8 mouse cellular contexts compared by ENCODE assay signal in the genomic region with DNA sequence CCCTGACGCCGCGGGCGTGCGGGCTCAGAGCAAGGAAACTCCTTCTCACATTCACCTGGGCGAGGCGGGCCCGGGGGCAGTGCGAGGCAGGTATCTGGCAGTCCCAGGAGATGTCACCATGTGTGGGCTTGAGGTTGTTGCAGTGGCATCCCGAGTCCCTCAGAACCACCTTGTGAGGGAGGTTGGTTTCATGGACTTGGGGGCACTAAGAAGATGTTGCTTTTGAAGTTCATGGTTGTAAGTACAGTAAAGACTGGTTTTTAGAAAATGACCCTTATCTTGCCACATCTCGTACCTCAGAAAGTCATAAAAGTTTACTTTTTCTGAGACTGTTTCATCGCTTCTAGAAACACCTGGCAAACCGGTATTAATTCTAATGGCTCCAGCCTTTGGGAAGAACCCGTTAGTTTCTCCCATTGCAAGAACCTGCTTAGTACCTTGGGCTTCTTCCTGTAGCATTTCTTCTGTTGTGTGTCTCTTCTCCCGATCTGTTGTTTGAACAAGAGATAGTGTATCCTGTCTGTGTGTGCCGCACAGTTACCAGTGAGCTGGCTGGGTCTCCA. TPM values are rescaled to one million over a fixed set of nuclear protein-coding genes. Genes with fewer than 3 reads are reported as not detected.
DNase-seq lines count a peak whose midpoint lies in the region; ATAC-seq and TF ChIP-seq lines count a peak whose summit lies in the region.

No protein-coding gene starts in this region.

- 0 out of 2 replicates have a peak, but pooled peaks cover 4% of the 10 kb centered on the region for H3K4me1 ChIP-seq in kidney, embryonic 14.5 days (ENCODE audit: control insufficient read depth, insufficient read depth, low read length)
- peaks cover 7% of the 10 kb centered on the region for H3K4me1 ChIP-seq in bone marrow, adult 2 months (ENCODE audit: control insufficient read depth, insufficient read depth, low read length)
- H3K4me1 ChIP-seq in hindbrain, embryonic 13.5 days (replicated peaks) = peaks cover 8% of the 10 kb centered on the region
- H3K4me1 ChIP-seq in midbrain, embryonic 16.5 days (ENCODE audit: control insufficient read depth, insufficient read depth, low read length) = peaks cover 12% of the 10 kb centered on the region

- H3K27me3 ChIP-seq in kidney, embryonic 14.5 days (ENCODE audit: control insufficient read depth, insufficient read depth, low read length) = peaks cover 3% of the 10 kb centered on the region; the same call in 1 of the 2 replicates
- no peaks in the 10 kb centered on the region for H3K27me3 ChIP-seq in hindbrain, embryonic 13.5 days
- no peaks in the 10 kb centered on the region for H3K27me3 ChIP-seq in midbrain, embryonic 16.5 days (ENCODE audit: control insufficient read depth, insufficient read depth, low read depth, low read length)

- H3K36me3 ChIP-seq in kidney, embryonic 14.5 days (ENCODE audit: control insufficient read depth, insufficient read depth, low read length) = no peaks in the 10 kb centered on the region
- no peaks in the 10 kb centered on the region for H3K36me3 ChIP-seq in hindbrain, embryonic 13.5 days
- no peaks in the 10 kb centered on the region for H3K36me3 ChIP-seq in midbrain, embryonic 16.5 days (ENCODE audit: control insufficient read depth, insufficient read depth, low read length)

- DNase-seq in kidney, adult 11 months = no peak
- DNase-seq in frontal cortex, postnatal 10 days (ENCODE audit: low spot score in 2 of 2) = no peak
- DNase-seq in right cerebral cortex, postnatal 10 days (ENCODE audit: low spot score in 2 of 2) = no peak
- no peak for DNase-seq in gastrocnemius, postnatal 25 days

- peak overlapping the region; percentile 93 for H3K4me3 ChIP-seq in kidney, embryonic 14.5 days (ENCODE audit: low read length)
- peak overlapping the region; percentile 72 for H3K4me3 ChIP-seq in bone marrow, adult 2 months (replicated peaks; ENCODE audit: control insufficient read depth, low read depth, low read length)
- H3K4me3 ChIP-seq in hindbrain, embryonic 13.5 days = peak overlapping the region; percentile 86
- H3K4me3 ChIP-seq in midbrain, embryonic 16.5 days (ENCODE audit: low read depth, low read length) = peak overlapping the region; percentile 80

- TF ChIP-seq POLR2A in bone marrow, adult 2 months (IDR thresholded peaks at IDR 0.05; ENCODE audit: borderline replicate concordance, control insufficient read depth, low read depth, low read length) = no peak

- no peaks in the 10 kb centered on the region for H3K9me3 ChIP-seq in kidney, embryonic 14.5 days (ENCODE audit: control insufficient read depth, low read length)
- no peaks in the 10 kb centered on the region for H3K9me3 ChIP-seq in hindbrain, embryonic 13.5 days
- no peaks in the 10 kb centered on the region for H3K9me3 ChIP-seq in midbrain, embryonic 16.5 days (replicated peaks; ENCODE audit: control insufficient read depth, low read length, poor library complexity, severe bottlenecking)

- no peak for TF ChIP-seq CTCF in bone marrow, adult 2 months (IDR thresholded peaks at IDR 0.05; ENCODE audit: control insufficient read depth, insufficient read depth, low read length)

- H3K9ac ChIP-seq in kidney, embryonic 14.5 days (ENCODE audit: low read depth, low read length) = peak overlapping the region; percentile 88
- peak overlapping the region; percentile 94 for H3K9ac ChIP-seq in hindbrain, embryonic 13.5 days
- peak overlapping the region; percentile 96 for H3K9ac ChIP-seq in midbrain, embryonic 16.5 days (ENCODE audit: low read depth, low read length)

- ATAC-seq in kidney, embryonic 14.5 days (ENCODE audit: low FRiP score, low TSS enrichment) = no peak
- no peak for ATAC-seq in hindbrain, embryonic 13.5 days (ENCODE audit: low FRiP score)
- no peak for ATAC-seq in midbrain, embryonic 16.5 days

- WGBS in kidney, embryonic 14.5 days = 21% methylated on average over 16 of the region's 16 CpGs
- 17% methylated on average over 16 of the region's 16 CpGs for WGBS in bone marrow, adult 2 months
- WGBS in hindbrain, embryonic 13.5 days = 22% methylated on average over 16 of the region's 16 CpGs
- WGBS in midbrain, embryonic 16.5 days = 25% methylated on average over 15 of the region's 16 CpGs

- peak overlapping the region; percentile 87 for H3K4me2 ChIP-seq in kidney, embryonic 14.5 days (replicated peaks; ENCODE audit: low read depth, low read length)
- H3K4me2 ChIP-seq in hindbrain, embryonic 13.5 days = peak overlapping the region; percentile 90
- H3K4me2 ChIP-seq in midbrain, embryonic 16.5 days (ENCODE audit: low read length) = peak overlapping the region; percentile 87

- peak overlapping the region; percentile 97 for H3K27ac ChIP-seq in kidney, embryonic 14.5 days (ENCODE audit: low read depth, low read length)
- H3K27ac ChIP-seq in bone marrow, adult 2 months (ENCODE audit: control insufficient read depth, insufficient read depth, low read depth, low read length, poor library complexity) = peak overlapping the region; percentile 97
- peak overlapping the region; percentile 100 for H3K27ac ChIP-seq in hindbrain, embryonic 13.5 days
- peak overlapping the region; percentile 98 for H3K27ac ChIP-seq in midbrain, embryonic 16.5 days (ENCODE audit: low read length)

RNA-seq across cellular contexts. Expression of a gene that starts 1.1 kb away (rescaled TPM):
- polyA plus RNA-seq in kidney, embryonic 14.5 days (2014; fragmentation: Nextera tagmentation; extraction: Ambion mirVana) = 5.7 and 7.7 TPM in 2 replicates
- polyA plus RNA-seq in bone marrow, adult 2 months (2011; ENCODE audit: insufficient read depth, insufficient read length, low replicate concordance, missing spikeins) = 8.2 and 20.2 TPM in 2 replicates
- 21.3 and 22.3 TPM in 2 replicates for polyA plus RNA-seq in hindbrain, embryonic 13.5 days (2015; fragmentation: Nextera tagmentation; extraction: Ambion mirVana)
- 21.9 and 23.5 TPM in 2 replicates for polyA plus RNA-seq in midbrain, embryonic 16.5 days (2015; fragmentation: Nextera tagmentation; extraction: Ambion mirVana)
- 10 to 100 TPM; 10.4 to 14.0 TPM for total RNA-seq in gastrocnemius, postnatal 25 days (2021)
